Mouse (Mus musculus) MEL (cell line): Measurements from ENCODE around the gene Gm5244. TPM values are rescaled to one million over a fixed set of nuclear protein-coding genes. Genes with fewer than 3 reads are reported as not detected.

Experiments
- DNase-seq: peaks from one replicate; pipeline ENCODE4 v3.0.0; 2011; ENCODE audit warnings: low read depth, low spot score
- H3K27ac ChIP-seq: 2 replicates; pipeline ENCODE4 v1.5.1; 2012; ENCODE audit warnings: low read depth, mild to moderate bottlenecking, control low read depth, low read length, moderate library complexity; ENCODE audit not compliant: control insufficient read depth
- H3K27me3 ChIP-seq, 2 experiments: fragments of 150-350 bp in 1 of 2; sonication (generic) in 1 of 2; 2 replicates each; pipeline ENCODE4 v1.6.1; 2012; ENCODE audit warnings: low read length in 2 of 2, mild to moderate bottlenecking in 2 of 2, improper control_type of control experiment in 1 of 2, moderate library complexity in 1 of 2; ENCODE audit not compliant: insufficient read depth in 2 of 2, control insufficient read depth in 1 of 2
- H3K36me3 ChIP-seq, 2 experiments: 2 replicates each; pipeline ENCODE4 v1.6.1; 2012 to 2014; ENCODE audit warnings: low read length in 2 of 2, improper control_type of control experiment in 1 of 2, inconsistent platforms in 1 of 2, mild to moderate bottlenecking in 1 of 2; ENCODE audit not compliant: insufficient read depth in 2 of 2, control insufficient read depth in 1 of 2
- H3K4me1 ChIP-seq, 2 experiments: fragments of 150-350 bp in 1 of 2; sonication (generic) in 1 of 2; 2 replicates each; pipeline ENCODE4 v1.6.1; 2012; ENCODE audit warnings: low read length in 2 of 2, improper control_type of control experiment in 1 of 2, mild to moderate bottlenecking in 1 of 2; ENCODE audit not compliant: insufficient read depth in 2 of 2, control insufficient read depth in 1 of 2
- H3K4me3 ChIP-seq, 2 experiments: fragments of 150-350 bp in 1 of 2; sonication (generic) in 1 of 2; 2 replicates each; pipeline ENCODE4 v1.5.1; 2012; ENCODE audit warnings: low read depth in 2 of 2, low read length in 2 of 2, mild to moderate bottlenecking in 2 of 2, moderate library complexity in 2 of 2, control low read depth in 1 of 2, improper control_type of control experiment in 1 of 2; ENCODE audit not compliant: control insufficient read depth in 1 of 2, insufficient read depth in 1 of 2
- H3K79me2 ChIP-seq: 2 replicates; pipeline ENCODE4 v1.6.1; 2012; ENCODE audit warnings: mild to moderate bottlenecking, low read length, moderate library complexity; ENCODE audit not compliant: control insufficient read depth, poor library complexity, insufficient read depth
- H3K9ac ChIP-seq: 2 replicates; pipeline ENCODE4 v1.6.1; 2012; ENCODE audit warnings: low read depth, mild to moderate bottlenecking, control low read depth, low read length, moderate library complexity; ENCODE audit not compliant: control insufficient read depth, poor library complexity, severe bottlenecking
- H3K9me3 ChIP-seq: fragments of 150-350 bp; sonication (generic); replicated peaks from 2 replicates; pipeline ENCODE4 v1.6.1; 2012; ENCODE audit warnings: mild to moderate bottlenecking, low read length, improper control_type of control experiment, moderate library complexity; ENCODE audit not compliant: insufficient read depth
- BHLHE40 ChIP-seq: IDR thresholded peaks from 2 replicates; pipeline ENCODE4 v1.6.1; 2012; ENCODE audit warnings: low read depth, mild to moderate bottlenecking, inconsistent platforms, low read length, improper control_type of control experiment, borderline replicate concordance
- CHD1 ChIP-seq: IDR thresholded peaks from 2 replicates; pipeline ENCODE4 v1.6.1; 2012; ENCODE audit warnings: low read depth, mild to moderate bottlenecking, inconsistent platforms, low read length, improper control_type of control experiment
- E2F4 ChIP-seq: IDR thresholded peaks from 2 replicates; pipeline ENCODE4 v1.6.1; 2011; ENCODE audit warnings: low read depth, low read length, improper control_type of control experiment, borderline replicate concordance
- ELF1 ChIP-seq: IDR thresholded peaks from 2 replicates; pipeline ENCODE4 v1.6.1; 2014; ENCODE audit warnings: low read depth, mild to moderate bottlenecking, inconsistent platforms, low read length, improper control_type of control experiment, moderate library complexity
- EP300 ChIP-seq, 2 experiments: IDR thresholded peaks; 2 replicates each; pipeline ENCODE4 v1.6.1; 2011; ENCODE audit warnings: improper control_type of control experiment in 2 of 2, low read length in 2 of 2, low read depth in 1 of 2, mild to moderate bottlenecking in 1 of 2
- ETS1 ChIP-seq: IDR thresholded peaks from 2 replicates; pipeline ENCODE4 v1.6.1; 2012; ENCODE audit warnings: low read depth, mild to moderate bottlenecking, inconsistent platforms, low read length, improper control_type of control experiment, moderate library complexity
- KAT2A ChIP-seq: conservative IDR thresholded peaks from 2 replicates; pipeline ENCODE4 v1.6.1; 2012; ENCODE audit warnings: low read depth, low read length, improper control_type of control experiment, inconsistent platforms
- MAX ChIP-seq: IDR thresholded peaks from 2 replicates; pipeline ENCODE4 v1.6.1; 2011; ENCODE audit warnings: low read length, improper control_type of control experiment
- MEF2A ChIP-seq: IDR thresholded peaks from 2 replicates; pipeline ENCODE4 v1.6.1; 2014; ENCODE audit warnings: low read depth, mild to moderate bottlenecking, inconsistent platforms, low read length, improper control_type of control experiment; ENCODE audit not compliant: poor library complexity, insufficient replicate concordance, severe bottlenecking; ENCODE audit errors: extremely low read depth
- MXI1 ChIP-seq: IDR thresholded peaks from 2 replicates; pipeline ENCODE4 v1.6.1; 2011; ENCODE audit warnings: mild to moderate bottlenecking, low read depth, low read length, improper control_type of control experiment
- MYC ChIP-seq: IDR thresholded peaks from 2 replicates; pipeline ENCODE4 v1.6.1; 2011; ENCODE audit warnings: low read depth, mild to moderate bottlenecking, low read length, improper control_type of control experiment, moderate library complexity
- NELFE ChIP-seq: IDR thresholded peaks from 2 replicates; pipeline ENCODE4 v1.6.1; 2011; ENCODE audit warnings: low read depth, low read length, improper control_type of control experiment
- NRF1 ChIP-seq: IDR thresholded peaks from 2 replicates; pipeline ENCODE4 v1.6.1; 2014; ENCODE audit warnings: low read depth, mild to moderate bottlenecking, inconsistent platforms, low read length, improper control_type of control experiment, moderate library complexity; ENCODE audit not compliant: poor library complexity, insufficient read depth, severe bottlenecking
- POLR2AphosphoS2 ChIP-seq: IDR thresholded peaks from 2 replicates; pipeline ENCODE4 v1.6.1; 2011; ENCODE audit warnings: low read length, improper control_type of control experiment
- RAD21 ChIP-seq: IDR thresholded peaks from 2 replicates; pipeline ENCODE4 v1.6.1; 2011; ENCODE audit warnings: mild to moderate bottlenecking, low read depth, low read length, improper control_type of control experiment
- RCOR1 ChIP-seq: IDR thresholded peaks from 2 replicates; pipeline ENCODE4 v1.6.1; 2012; ENCODE audit warnings: low read depth, mild to moderate bottlenecking, inconsistent platforms, low read length, improper control_type of control experiment
- SIN3A ChIP-seq: IDR thresholded peaks from 2 replicates; pipeline ENCODE4 v1.6.1; 2012; ENCODE audit warnings: low read length, improper control_type of control experiment, inconsistent platforms
- TBP ChIP-seq: IDR thresholded peaks from 2 replicates; pipeline ENCODE4 v1.8.0; 2011; ENCODE audit warnings: low read depth, low read length, improper control_type of control experiment
- TCF12 ChIP-seq: IDR thresholded peaks from 2 replicates; pipeline ENCODE4 v1.6.1; 2014; ENCODE audit warnings: low read depth, mild to moderate bottlenecking, inconsistent platforms, low read length, improper control_type of control experiment, moderate library complexity
- USF1 ChIP-seq: IDR thresholded peaks from 2 replicates; pipeline ENCODE4 v1.6.1; 2014; ENCODE audit warnings: low read depth, mild to moderate bottlenecking, inconsistent platforms, low read length, improper control_type of control experiment, moderate library complexity
- USF2 ChIP-seq, 2 experiments: IDR thresholded peaks; 2 replicates each; pipeline ENCODE4 v1.6.1; 2011 to 2012; ENCODE audit warnings: improper control_type of control experiment in 2 of 2, low read length in 2 of 2, borderline replicate concordance in 1 of 2, inconsistent platforms in 1 of 2, low read depth in 1 of 2, mild to moderate bottlenecking in 1 of 2; ENCODE audit not compliant: insufficient read depth in 1 of 2
- ZC3H11A ChIP-seq: IDR thresholded peaks from 2 replicates; pipeline ENCODE4 v1.6.1; 2012; ENCODE audit warnings: low read depth, mild to moderate bottlenecking, inconsistent platforms, low read length, improper control_type of control experiment
- ZKSCAN1 ChIP-seq: IDR thresholded peaks from 2 replicates; pipeline ENCODE4 v1.6.1; 2012; ENCODE audit warnings: low read depth, mild to moderate bottlenecking, inconsistent platforms, low read length, improper control_type of control experiment, moderate library complexity
- polyA plus RNA-seq, 2 experiments: library from polyadenylated mRNA; stranded (reverse) in 1 of 2; unstranded in 1 of 2; fragments of >175 nt in 1 of 2; fragments of >200 nt in 1 of 2; gene quantifications; 2 replicates each; pipeline versions ENCODE4 v1.2.1 to v1.2.4; 2012; ENCODE audit warnings: low replicate concordance in 2 of 2, low read depth in 1 of 2; ENCODE audit not compliant: insufficient read length in 2 of 2, insufficient read depth in 1 of 2, missing spikeins in 1 of 2
- total RNA-seq: library from RNA; depleted of rRNA; stranded (reverse); fragments of 300-350 nt; gene quantifications from 2 replicates; pipeline ENCODE4 v1.2.3, GENCODE M21; 2012

Gene Gm5244
- total and polyA plus RNA-seq, 3 experiments = 0.13 TPM; not detected in 2

DNA sequence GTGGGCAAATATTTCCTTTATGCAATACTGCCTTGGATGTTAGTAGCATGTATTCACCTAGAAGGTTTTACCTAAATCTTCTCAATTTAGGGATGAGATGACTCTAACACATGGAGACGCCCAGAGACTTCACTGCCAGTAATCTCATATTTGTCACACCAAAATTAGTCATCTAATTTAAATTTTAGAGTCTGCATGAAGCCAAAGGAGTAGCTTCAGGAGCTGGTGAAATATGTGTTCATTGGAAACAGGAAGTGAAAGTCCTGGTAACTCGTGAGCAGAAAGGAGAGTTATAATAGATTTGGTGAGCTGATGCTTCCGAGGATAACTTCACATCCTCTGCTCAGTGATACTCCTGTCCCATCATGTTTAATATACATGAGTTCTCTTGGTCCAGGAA lies 45.4 kb upstream of the Gm5244 start:
- Histone ChIP-seq H3K27me3 (no peaks in the 10 kb centered on the region), H3K9me3 (no peaks in the 10 kb centered on the region), H3K4me1 (peaks cover 0 to 9% of the 10 kb centered on the region in 2 experiments; a peak in 2 of 4 replicates), H3K4me3 (peak overlapping the region; percentile 61 to 74), H3K36me3 (peaks cover 0 to 6% of the 10 kb centered on the region in 2 experiments; a peak in 2 of 4 replicates), H3K9ac (peak overlapping the region; percentile 79), H3K27ac (peak overlapping the region; percentile 83), H3K79me2 (peaks cover 8% of the 10 kb centered on the region)
- peak; percentile 70 for DNase-seq
- TF ChIP-seq MYC (no peak), EP300 (IDR thresholded peaks at IDR 0.05; ENCODE audit: low read depth in 1 of 2, low read length in 2 of 2) (peak in 1 of 2 experiments; percentile 34; a peak in 1 of 4 replicates), MAX (0 out of 2 replicates have a peak, but pooled peaks have one; percentile 13), BHLHE40 (peak; percentile 37; the same call in 1 of the 2 replicates), ETS1 (0 out of 2 replicates have a peak, but pooled peaks have one; percentile 10), SIN3A (peak; percentile 25), USF2 (IDR thresholded peaks at IDR 0.05; ENCODE audit: borderline replicate concordance in 1 of 2, insufficient read depth in 1 of 2, low read depth in 1 of 2, low read length in 2 of 2) (no peak), NELFE (0 out of 2 replicates have a peak, but pooled peaks have one; percentile 26), ELF1 (peak; percentile 70; the same call in 1 of the 2 replicates), RCOR1 (no peak; the same call in 1 of the 2 replicates), TBP (0 out of 2 replicates have a peak, but pooled peaks have one; percentile 36)

DNA sequence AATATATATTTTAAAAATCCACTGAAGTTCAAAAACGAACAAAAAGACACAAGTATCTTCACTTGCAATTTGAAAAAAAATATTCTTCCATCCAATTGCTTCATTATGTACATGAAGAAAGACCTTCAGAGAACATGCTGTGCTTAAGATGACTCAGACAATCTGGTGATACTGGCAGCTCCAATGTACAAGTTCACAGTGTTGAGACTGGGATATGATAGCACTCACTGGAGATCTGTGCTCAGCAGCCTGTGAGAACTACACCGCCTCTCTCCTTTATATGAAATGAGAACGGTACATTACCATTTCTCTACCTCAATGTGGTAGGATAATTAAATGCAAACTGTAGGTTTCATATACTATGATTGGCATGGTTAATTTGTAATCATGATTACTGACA lies 43.7 kb upstream of the Gm5244 start:
- no peaks in the 10 kb centered on the region for H3K9me3 ChIP-seq
- H3K27ac ChIP-seq = no peak overlapping the region
- no peak for TF ChIP-seq ETS1
- no peak for TF ChIP-seq ZKSCAN1
- TF ChIP-seq TBP = peak; percentile 65

DNA sequence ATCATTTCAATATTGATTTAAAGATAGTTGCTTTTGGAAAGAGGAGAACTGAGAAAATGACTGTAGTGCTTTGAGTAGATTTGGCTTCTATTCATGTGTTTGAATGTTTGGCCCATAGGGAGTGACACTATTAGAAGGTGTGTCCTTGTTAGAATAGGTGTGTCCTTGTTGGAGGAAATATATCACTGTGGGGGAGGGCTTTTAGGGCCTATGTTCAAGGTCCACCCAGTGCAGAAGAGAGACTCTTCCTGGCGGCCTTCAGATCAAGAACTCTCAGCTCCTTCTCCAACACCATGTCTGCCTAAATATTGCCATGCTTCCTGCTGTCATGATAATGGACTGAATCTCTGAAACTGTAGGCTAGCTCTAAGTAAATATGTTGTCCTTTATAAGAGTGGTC lies 42.2 kb upstream of the Gm5244 start:
- H3K27me3 ChIP-seq = no peaks in the 10 kb centered on the region
- no peak overlapping the region for H3K27ac ChIP-seq
- no peak overlapping the region for H3K9ac ChIP-seq
- peaks cover 0 to 6% of the 10 kb centered on the region in 2 experiments; a peak in 1 of 4 replicates for H3K36me3 ChIP-seq
- H3K4me1 ChIP-seq = peaks cover 0 to 9% of the 10 kb centered on the region in 2 experiments; a peak in 2 of 4 replicates
- no peaks in the 10 kb centered on the region for H3K9me3 ChIP-seq
- peaks cover 7% of the 10 kb centered on the region for H3K79me2 ChIP-seq
- H3K4me3 ChIP-seq = no peak overlapping the region
- DNase-seq = no peak
- TF ChIP-seq KAT2A (no peak), CHD1 (no peak), MXI1 (no peak), NRF1 (no peak), BHLHE40 (no peak), MEF2A (no peak), USF1 (no peak), RAD21 (no peak), EP300 (IDR thresholded peaks at IDR 0.05; ENCODE audit: low read depth in 1 of 2, low read length in 2 of 2) (no peak), MAX (no peak), POLR2AphosphoS2 (no peak), MYC (no peak), SIN3A (no peak), E2F4 (no peak), TBP (no peak), NELFE (no peak), ZC3H11A (no peak), TCF12 (no peak)

More for the DNA sequence above, 43.7 kb upstream of the Gm5244 start:
- H3K9ac ChIP-seq = no peak overlapping the region
- H3K4me1 ChIP-seq = peaks cover 0 to 9% of the 10 kb centered on the region in 2 experiments; a peak in 2 of 4 replicates
- peaks cover 8% of the 10 kb centered on the region for H3K79me2 ChIP-seq
- peaks cover 0 to 6% of the 10 kb centered on the region in 2 experiments; a peak in 2 of 4 replicates for H3K36me3 ChIP-seq
- peak; percentile 61 for DNase-seq
- no peak overlapping the region for H3K4me3 ChIP-seq
- H3K27me3 ChIP-seq = no peaks in the 10 kb centered on the region
